Mouse (Mus musculus) midbrain, embryonic 16.5 days (tissue): ENCODE measurements at regions not wholly inside any gene's neighbourhood (a gene's known extent, or its start where the extent isn't known, plus 50 kb on each side); places are given as distances from the start of the nearest gene placed in this dataset.

ENCODE experiments used
- ATAC-seq: fragments of 200-750 bp; cut with Nextera tagmentation; 2 replicates; pipeline ENCODE4 v1.8.0; 2017; ENCODE audit warnings: moderate TSS enrichment
- H3K27ac ChIP-seq: fragments of 300-500 bp; sonication (generic); 2 replicates; pipeline ENCODE4 v1.5.1; 2014; ENCODE audit warnings: mild to moderate bottlenecking, low read length, mixed read lengths
- H3K27me3 ChIP-seq: fragments of 300-500 bp; sonication (generic); 2 replicates; pipeline ENCODE4 v1.6.1; 2014; ENCODE audit warnings: low read depth, low read length, mixed read lengths; ENCODE audit not compliant: control insufficient read depth, insufficient read depth
- H3K36me3 ChIP-seq: fragments of 300-500 bp; sonication (generic); 2 replicates; pipeline ENCODE4 v1.6.1; 2014; ENCODE audit warnings: mild to moderate bottlenecking, low read length, moderate library complexity, mixed read lengths; ENCODE audit not compliant: control insufficient read depth, insufficient read depth
- H3K4me1 ChIP-seq: fragments of 300-500 bp; sonication (generic); 2 replicates; pipeline ENCODE4 v1.6.1; 2014; ENCODE audit warnings: mild to moderate bottlenecking, low read length, mixed read lengths; ENCODE audit not compliant: control insufficient read depth, insufficient read depth
- H3K4me2 ChIP-seq: fragments of 300-500 bp; sonication (generic); 2 replicates; pipeline ENCODE4 v1.6.1; 2014; ENCODE audit warnings: mild to moderate bottlenecking, low read length, mixed read lengths
- H3K4me3 ChIP-seq: fragments of 300-500 bp; sonication (generic); 2 replicates; pipeline ENCODE4 v1.5.1; 2014; ENCODE audit warnings: low read depth, mild to moderate bottlenecking, low read length, moderate library complexity, mixed read lengths
- H3K9ac ChIP-seq: fragments of 300-500 bp; sonication (generic); 2 replicates; pipeline ENCODE4 v1.6.1; 2014; ENCODE audit warnings: low read depth, low read length, mixed read lengths
- H3K9me3 ChIP-seq: fragments of 300-500 bp; sonication (generic); replicated peaks from 2 replicates; pipeline ENCODE4 v1.6.1; 2014; ENCODE audit warnings: mild to moderate bottlenecking, low read length, mixed read lengths; ENCODE audit not compliant: control insufficient read depth, poor library complexity, severe bottlenecking
- WGBS: fragments of 180-500 bp; shearing (Covaris S2); extraction: QIAGEN DNeasy Blood & Tissue Kit; methylation state at CpG from one replicate; pipeline ENCODE4 v1.1.7; 2014; 5-methylcytosine and 5-hydroxymethylcytosine counted together

- Histone ChIP-seq H3K27me3 (no peaks in the 10 kb centered on the region), H3K9ac (no peak overlapping the region), H3K27ac (no peak overlapping the region), H3K4me1 (peaks cover 3% of the 10 kb centered on the region; the same call in 1 of the 2 replicates), H3K4me3 (no peak overlapping the region), H3K4me2 (no peak overlapping the region), H3K9me3 (no peaks in the 10 kb centered on the region), H3K36me3 (no peaks in the 10 kb centered on the region)
- ATAC-seq, result peak; percentile 68; the same call in 1 of the 2 replicates
- WGBS, result 54% methylated on average over 4 of the region's 4 CpGs
Measured at GRCm38 (mm10) chr4:22892694-22893046, 404.5 kb upstream of the Pou3f2 start.

- Histone ChIP-seq H3K4me2 (no peak overlapping the region), H3K27ac (peak overlapping the region; percentile 41; the same call in 1 of the 2 replicates), H3K4me1 (peaks cover 3% of the 10 kb centered on the region; the same call in 1 of the 2 replicates), H3K9me3 (no peaks in the 10 kb centered on the region), H3K27me3 (no peaks in the 10 kb centered on the region), H3K4me3 (no peak overlapping the region), H3K9ac (0 out of 2 replicates have a peak overlapping the region, but pooled peaks have one; percentile 16), H3K36me3 (no peaks in the 10 kb centered on the region)
- ATAC-seq, result peak; percentile 67; the same call in 1 of the 2 replicates
- 27% methylated on average over 3 of the region's 3 CpGs for WGBS
Measured at GRCm38 (mm10) chr4:22891974-22892693, 404.0 kb upstream of the Pou3f2 start.

- 7% methylated on average over 7 of the region's 7 CpGs for WGBS
- Histone ChIP-seq H3K9me3 (peaks cover 3% of the 10 kb centered on the region; the same call in 1 of the 2 replicates), H3K27me3 (no peaks in the 10 kb centered on the region), H3K4me1 (no peaks in the 10 kb centered on the region), H3K27ac (no peak overlapping the region), H3K4me3 (no peak overlapping the region), H3K4me2 (no peak overlapping the region), H3K36me3 (no peaks in the 10 kb centered on the region), H3K9ac (no peak overlapping the region)
- ATAC-seq, result no peak
Measured at GRCm38 (mm10) chr4:22880692-22881091, 392.5 kb upstream of the Pou3f2 start.

GRCm38 (mm10) chr4:22875392-22875791 is 387.2 kb upstream of the Pou3f2 start:
- 53% methylated on average over 3 of the region's 3 CpGs for WGBS
- H3K4me3 ChIP-seq, result no peak overlapping the region
- no peaks in the 10 kb centered on the region for H3K9me3 ChIP-seq
- H3K27ac ChIP-seq, result no peak overlapping the region
- H3K36me3 ChIP-seq, result no peaks in the 10 kb centered on the region
- H3K9ac ChIP-seq, result no peak overlapping the region
- ATAC-seq, result peak; percentile 54; the same call in 1 of the 2 replicates
- no peaks in the 10 kb centered on the region for H3K4me1 ChIP-seq
- no peaks in the 10 kb centered on the region for H3K27me3 ChIP-seq
- H3K4me2 ChIP-seq, result no peak overlapping the region

GRCm38 (mm10) chr4:22836124-22836445 is 347.9 kb upstream of the Pou3f2 start:
- H3K4me3 ChIP-seq, result peak overlapping the region; percentile 26
- H3K36me3 ChIP-seq, result no peaks in the 10 kb centered on the region
- H3K9ac ChIP-seq, result peak overlapping the region; percentile 48; the same call in 1 of the 2 replicates
- no peaks in the 10 kb centered on the region for H3K27me3 ChIP-seq
- H3K4me1 ChIP-seq, result peaks cover 8% of the 10 kb centered on the region
- peak overlapping the region; percentile 64 for H3K27ac ChIP-seq
- H3K4me2 ChIP-seq, result peak overlapping the region; percentile 57
- 18% methylated on average over 7 of the region's 7 CpGs for WGBS
- ATAC-seq, result peak; percentile 63
- no peaks in the 10 kb centered on the region for H3K9me3 ChIP-seq

GRCm38 (mm10) chr4:22835381-22836123 is 347.4 kb upstream of the Pou3f2 start:
- H3K27ac ChIP-seq, result peak overlapping the region; percentile 64
- peaks cover 8% of the 10 kb centered on the region for H3K4me1 ChIP-seq
- H3K9me3 ChIP-seq, result 0 out of 2 replicates have a peak, but pooled peaks cover 2% of the 10 kb centered on the region
- no peaks in the 10 kb centered on the region for H3K36me3 ChIP-seq
- WGBS, result 2% methylated on average over 9 of the region's 9 CpGs
- peak overlapping the region; percentile 48; the same call in 1 of the 2 replicates for H3K9ac ChIP-seq
- no peaks in the 10 kb centered on the region for H3K27me3 ChIP-seq
- peak overlapping the region; percentile 57 for H3K4me2 ChIP-seq
- ATAC-seq, result peak; percentile 88
- peak overlapping the region; percentile 26 for H3K4me3 ChIP-seq

- H3K4me2 ChIP-seq, result no peak overlapping the region
- no peaks in the 10 kb centered on the region for H3K36me3 ChIP-seq
- H3K27ac ChIP-seq, result no peak overlapping the region
- no peak for ATAC-seq
- H3K4me3 ChIP-seq, result no peak overlapping the region
- H3K27me3 ChIP-seq, result no peaks in the 10 kb centered on the region
- 0 out of 2 replicates have a peak, but pooled peaks cover 2% of the 10 kb centered on the region for H3K9me3 ChIP-seq
- peaks cover 8% of the 10 kb centered on the region for H3K4me1 ChIP-seq
- no peak overlapping the region for H3K9ac ChIP-seq
- 17% methylated on average over 1 of the region's 1 CpGs for WGBS
Measured at GRCm38 (mm10) chr4:22833851-22834440, 345.8 kb upstream of the Pou3f2 start.

- no peak overlapping the region for H3K4me2 ChIP-seq
- H3K9ac ChIP-seq, result no peak overlapping the region
- H3K4me1 ChIP-seq, result no peaks in the 10 kb centered on the region
- no peaks in the 10 kb centered on the region for H3K9me3 ChIP-seq
- H3K36me3 ChIP-seq, result no peaks in the 10 kb centered on the region
- H3K27me3 ChIP-seq, result no peaks in the 10 kb centered on the region
- no peak for ATAC-seq
- no peak overlapping the region for H3K27ac ChIP-seq
- H3K4me3 ChIP-seq, result no peak overlapping the region
- WGBS, result 23% methylated on average over 3 of the region's 3 CpGs
Measured at GRCm38 (mm10) chr4:22803665-22804064, 315.5 kb upstream of the Pou3f2 start.

GRCm38 (mm10) chr4:22792826-22793225 is 304.7 kb upstream of the Pou3f2 start:
- 86% methylated on average over 1 of the region's 1 CpGs for WGBS
- no peaks in the 10 kb centered on the region for H3K36me3 ChIP-seq

More at GRCm38 (mm10) chr4:22792826-22793225, 304.7 kb upstream of the Pou3f2 start:
- H3K9me3 ChIP-seq, result no peaks in the 10 kb centered on the region
- no peak overlapping the region for H3K4me2 ChIP-seq
- no peaks in the 10 kb centered on the region for H3K27me3 ChIP-seq
- H3K27ac ChIP-seq, result no peak overlapping the region
- H3K4me3 ChIP-seq, result no peak overlapping the region
- no peaks in the 10 kb centered on the region for H3K4me1 ChIP-seq
- ATAC-seq, result no peak
- no peak overlapping the region for H3K9ac ChIP-seq
